Mouse (Mus musculus) forebrain, embryonic 15.5 days (tissue): Measurements from ENCODE around the gene Tbc1d20. TPM values are rescaled to one million over a fixed set of nuclear protein-coding genes. Genes with fewer than 3 reads are reported as not detected.
"Not testable (repeated sequence)": the region's sequence is repeated elsewhere in the genome, so short reads cannot be mapped to it uniquely, and the experiment has no call there.

Experiments used
- ATAC-seq: fragments of 200-750 bp; cut with Nextera tagmentation; replicated peaks from 2 replicates; pipeline ENCODE4 v1.8.0; 2017; ENCODE audit warnings: mild to moderate bottlenecking, moderate TSS enrichment, moderate library complexity
- H3K27ac ChIP-seq: fragments of 300-500 bp; sonication (generic); replicated peaks from 2 replicates; pipeline ENCODE4 v1.5.1; 2015; ENCODE audit warnings: mild to moderate bottlenecking, inconsistent platforms
- H3K27me3 ChIP-seq: fragments of 300-500 bp; sonication (generic); 2 replicates; pipeline ENCODE4 v1.6.1; 2015; ENCODE audit warnings: inconsistent platforms
- H3K36me3 ChIP-seq: fragments of 300-500 bp; sonication (generic); 2 replicates; pipeline ENCODE4 v1.6.1; 2015; ENCODE audit warnings: mild to moderate bottlenecking, inconsistent platforms
- H3K4me1 ChIP-seq: fragments of 300-500 bp; sonication (generic); 2 replicates; pipeline ENCODE4 v1.6.1; 2015; ENCODE audit warnings: inconsistent platforms
- H3K4me2 ChIP-seq: fragments of 300-500 bp; sonication (generic); replicated peaks from 2 replicates; pipeline ENCODE4 v1.6.1; 2015; ENCODE audit warnings: mild to moderate bottlenecking, inconsistent platforms
- H3K4me3 ChIP-seq: fragments of 300-500 bp; sonication (generic); 2 replicates; pipeline ENCODE4 v1.5.1; 2015; ENCODE audit warnings: mild to moderate bottlenecking, inconsistent platforms
- H3K9ac ChIP-seq: fragments of 300-500 bp; sonication (generic); replicated peaks from 2 replicates; pipeline ENCODE4 v1.6.1; 2015; ENCODE audit warnings: mild to moderate bottlenecking, inconsistent platforms
- H3K9me3 ChIP-seq: fragments of 300-500 bp; sonication (generic); 2 replicates; pipeline ENCODE4 v1.6.1; 2016; ENCODE audit warnings: inconsistent platforms
- WGBS: fragments of 180-500 bp; shearing (Covaris S2); methylation state at CpG from one replicate; pipeline ENCODE4 v1.1.7; 2015; ENCODE audit warnings: mixed read lengths; 5-methylcytosine and 5-hydroxymethylcytosine counted together
- polyA plus RNA-seq: library from polyadenylated mRNA; unstranded; fragments of >200 nt; fragmentation: Nextera tagmentation; extraction: Ambion mirVana; gene quantifications from 2 replicates; pipeline ENCODE4 v1.2.1, GENCODE M21; 2015

The Tbc1d20 gene
- polyA plus RNA-seq, 1 experiment from 2014 or later = 37.9 TPM

DNA sequence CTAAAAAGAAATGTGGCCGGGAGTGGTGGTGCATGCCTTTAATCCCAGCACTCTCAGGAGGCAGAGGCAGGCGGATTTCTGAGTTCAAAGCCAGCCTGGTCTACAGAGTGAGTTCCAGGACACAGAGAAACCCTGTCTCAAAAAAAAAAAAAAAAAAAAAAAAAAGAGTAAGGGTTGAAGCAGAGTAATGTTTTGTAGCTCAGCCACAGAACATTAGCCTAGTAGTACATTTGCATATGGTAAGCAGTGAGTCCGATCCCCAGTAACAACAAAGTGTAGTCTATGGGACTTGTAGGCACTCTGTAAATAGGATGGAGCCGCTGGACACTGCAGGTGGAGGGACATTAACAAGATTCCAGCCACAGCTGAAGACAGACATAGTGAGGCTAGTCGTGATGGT is 51.3 kb downstream of the Tbc1d20 start:
- peaks cover 15% of the 10 kb centered on the region for H3K4me1 ChIP-seq
- no peak overlapping the region for H3K4me3 ChIP-seq
- no peak overlapping the region for H3K4me2 ChIP-seq
- H3K27ac ChIP-seq = no peak overlapping the region
- H3K36me3 ChIP-seq = no peaks in the 10 kb centered on the region
- 67% methylated on average over 5 of the region's 5 CpGs for WGBS
- 0 out of 2 replicates have a peak, but pooled peaks cover 6% of the 10 kb centered on the region for H3K27me3 ChIP-seq
- no peaks in the 10 kb centered on the region for H3K9me3 ChIP-seq
- no peak for ATAC-seq
- no peak overlapping the region for H3K9ac ChIP-seq

DNA sequence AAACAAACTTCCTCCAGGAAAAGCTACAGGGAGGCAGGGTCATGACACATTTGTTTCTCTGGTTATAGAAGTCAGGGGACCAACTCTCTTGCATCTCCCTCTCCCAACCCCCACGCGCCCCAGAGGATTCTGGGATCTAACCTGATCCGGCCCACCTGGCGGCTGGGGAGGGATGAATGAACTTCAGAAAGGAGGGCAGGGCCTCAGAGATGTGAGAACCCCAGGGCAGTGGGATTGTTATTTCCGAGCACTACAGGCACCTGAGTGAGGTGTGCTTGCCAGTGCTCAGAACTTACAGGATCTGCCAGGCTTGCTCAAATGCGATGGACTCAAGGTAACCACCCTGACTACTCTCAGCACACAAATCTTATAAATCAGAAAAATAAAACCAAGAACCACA is 51.8 kb downstream of the Tbc1d20 start:
- Histone ChIP-seq H3K9ac (no peak overlapping the region), H3K27ac (no peak overlapping the region), H3K36me3 (no peaks in the 10 kb centered on the region), H3K4me3 (no peak overlapping the region), H3K4me2 (no peak overlapping the region), H3K9me3 (no peaks in the 10 kb centered on the region), H3K4me1 (peaks cover 15% of the 10 kb centered on the region), H3K27me3 (0 out of 2 replicates have a peak, but pooled peaks cover 6% of the 10 kb centered on the region)
- ATAC-seq = no peak
- 66% methylated on average over 6 of the region's 6 CpGs for WGBS

DNA sequence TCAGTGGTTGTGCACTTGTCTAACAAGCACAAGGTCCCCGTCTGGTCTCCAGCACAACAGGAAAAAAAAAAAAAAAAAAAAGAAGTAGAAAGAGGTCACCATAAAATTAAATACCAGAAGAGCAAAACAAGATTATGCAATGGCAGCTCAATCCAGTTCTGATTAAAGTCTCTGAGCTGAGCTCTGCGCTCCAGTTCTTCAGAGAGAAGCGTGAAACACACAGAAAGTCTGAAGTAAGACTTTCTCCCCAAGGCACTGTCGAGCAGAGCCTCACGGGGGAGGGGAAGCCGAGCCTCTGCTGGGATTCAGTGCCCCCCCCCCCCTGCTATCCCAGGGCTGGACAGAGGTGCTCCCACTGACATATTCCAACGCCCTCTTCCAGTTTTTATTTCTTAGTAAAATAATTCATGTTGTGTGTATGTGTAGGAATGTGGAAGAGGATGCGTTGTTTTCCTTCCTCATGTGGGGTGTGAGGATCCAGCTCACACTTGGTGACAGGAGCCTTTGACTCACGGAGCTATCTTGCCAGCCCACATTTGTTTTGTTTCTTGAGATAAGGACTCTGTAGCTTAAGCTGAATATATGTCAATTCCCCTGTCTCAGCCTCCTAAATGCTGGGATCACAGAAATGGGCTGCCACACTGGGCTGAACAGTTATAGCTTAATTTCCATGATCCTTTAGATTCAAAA is 53.3 kb downstream of the Tbc1d20 start:
- no peak overlapping the region for H3K27ac ChIP-seq
- no peak overlapping the region for H3K4me2 ChIP-seq
- no peak overlapping the region for H3K9ac ChIP-seq
- 49% methylated on average over 9 of the region's 9 CpGs for WGBS
- no peak for ATAC-seq
- peaks cover 15% of the 10 kb centered on the region for H3K4me1 ChIP-seq
- no peak overlapping the region for H3K4me3 ChIP-seq
- H3K36me3 ChIP-seq = no peaks in the 10 kb centered on the region
- no peaks in the 10 kb centered on the region for H3K9me3 ChIP-seq
- H3K27me3 ChIP-seq = 0 out of 2 replicates have a peak, but pooled peaks cover 6% of the 10 kb centered on the region

DNA sequence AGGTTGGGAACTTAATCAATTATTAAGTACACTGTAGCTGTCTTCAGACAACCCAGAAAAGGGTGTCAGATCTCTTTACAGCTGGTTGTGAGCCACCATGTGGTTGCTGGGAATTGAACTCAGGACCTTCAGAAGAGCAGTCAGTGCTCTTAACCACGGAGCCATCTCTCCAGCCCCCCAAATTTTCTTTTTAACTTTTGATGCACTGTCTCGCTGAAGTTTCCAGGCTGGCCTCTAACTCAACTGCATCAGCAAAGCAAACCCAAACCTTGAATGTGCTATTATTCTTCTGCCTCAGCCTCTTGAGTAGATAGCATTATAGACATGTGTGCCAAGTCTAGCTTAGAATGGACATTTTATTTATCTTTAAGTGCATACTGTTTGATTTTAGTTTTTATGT is 54.1 kb downstream of the Tbc1d20 start:
- H3K4me1 ChIP-seq = peaks cover 15% of the 10 kb centered on the region
- no peaks in the 10 kb centered on the region for H3K36me3 ChIP-seq
- 87% methylated on average over 2 of the region's 2 CpGs for WGBS
- H3K9me3 ChIP-seq = no peaks in the 10 kb centered on the region
- 0 out of 2 replicates have a peak, but pooled peaks cover 6% of the 10 kb centered on the region for H3K27me3 ChIP-seq
- no peak overlapping the region for H3K4me3 ChIP-seq
- no peak overlapping the region for H3K27ac ChIP-seq
- H3K4me2 ChIP-seq = no peak overlapping the region
- no peak for ATAC-seq
- no peak overlapping the region for H3K9ac ChIP-seq

DNA sequence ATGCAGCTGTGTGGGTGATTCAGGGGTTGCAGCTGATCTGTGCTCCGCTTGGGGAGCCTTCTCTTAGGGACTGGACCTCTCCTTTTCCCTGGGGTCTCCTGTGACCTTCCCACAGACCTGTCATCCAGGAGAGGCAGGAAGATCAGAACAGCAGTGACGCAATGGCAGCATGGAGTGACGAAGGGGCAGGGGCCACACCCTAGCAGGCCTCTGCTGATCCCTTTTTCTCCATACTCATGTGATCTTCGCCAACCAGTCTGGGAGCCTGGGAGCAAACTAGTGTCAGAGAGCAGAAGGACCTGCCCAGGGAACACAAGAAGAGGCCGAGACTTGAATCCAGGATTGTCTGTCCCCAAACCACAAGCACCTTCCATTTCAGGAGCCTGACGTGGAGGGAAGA is 55.6 kb downstream of the Tbc1d20 start:
- 74% methylated on average over 6 of the region's 6 CpGs for WGBS
- Histone ChIP-seq H3K27ac (no peak overlapping the region), H3K9ac (no peak overlapping the region), H3K36me3 (no peaks in the 10 kb centered on the region), H3K9me3 (no peaks in the 10 kb centered on the region), H3K27me3 (0 out of 2 replicates have a peak, but pooled peaks cover 6% of the 10 kb centered on the region), H3K4me3 (no peak overlapping the region), H3K4me1 (peaks cover 5% of the 10 kb centered on the region), H3K4me2 (no peak overlapping the region)
- ATAC-seq = no peak

DNA sequence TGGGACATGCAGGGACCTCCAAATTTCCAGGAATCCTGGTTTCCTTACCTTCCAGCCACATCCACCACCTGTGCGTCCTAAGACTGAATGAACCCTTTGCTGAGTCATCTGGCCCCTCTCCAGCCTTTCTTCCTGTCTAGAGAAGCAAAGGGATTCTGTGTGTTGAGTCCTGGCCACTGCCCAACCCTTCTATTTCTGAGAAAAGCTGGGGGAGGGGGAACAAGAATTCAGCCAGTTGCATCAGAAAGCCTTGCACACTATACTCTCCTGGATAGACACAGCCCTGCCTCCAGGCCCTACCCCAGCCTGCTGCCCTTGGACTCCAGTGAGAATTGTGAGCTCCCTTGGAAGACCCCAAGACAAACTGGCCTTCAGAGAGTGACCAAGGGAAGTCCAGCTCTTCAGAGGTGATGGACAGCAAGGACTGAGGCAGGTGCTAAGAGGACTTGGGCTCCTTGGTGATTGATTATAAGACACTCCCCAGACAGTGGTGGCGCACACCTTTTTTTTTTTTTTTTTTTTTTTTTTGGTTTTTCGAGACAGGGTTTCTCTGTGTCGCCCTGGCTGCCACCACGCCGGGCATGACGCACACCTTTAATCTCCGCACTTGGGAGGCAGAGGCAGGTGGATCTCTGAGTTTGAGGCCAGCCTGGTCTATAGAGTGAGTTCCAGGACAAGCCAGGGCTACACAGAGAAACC is 56.4 kb downstream of the Tbc1d20 start:
- H3K36me3 ChIP-seq = no peaks in the 10 kb centered on the region
- no peak for ATAC-seq
- H3K4me2 ChIP-seq = no peak overlapping the region
- no peak overlapping the region for H3K27ac ChIP-seq
- 83% methylated on average over 8 of the region's 8 CpGs for WGBS
- no peaks in the 10 kb centered on the region for H3K4me1 ChIP-seq
- H3K9ac ChIP-seq = no peak overlapping the region
- H3K27me3 ChIP-seq = 0 out of 2 replicates have a peak, but pooled peaks cover 6% of the 10 kb centered on the region
- no peaks in the 10 kb centered on the region for H3K9me3 ChIP-seq
- no peak overlapping the region for H3K4me3 ChIP-seq

DNA sequence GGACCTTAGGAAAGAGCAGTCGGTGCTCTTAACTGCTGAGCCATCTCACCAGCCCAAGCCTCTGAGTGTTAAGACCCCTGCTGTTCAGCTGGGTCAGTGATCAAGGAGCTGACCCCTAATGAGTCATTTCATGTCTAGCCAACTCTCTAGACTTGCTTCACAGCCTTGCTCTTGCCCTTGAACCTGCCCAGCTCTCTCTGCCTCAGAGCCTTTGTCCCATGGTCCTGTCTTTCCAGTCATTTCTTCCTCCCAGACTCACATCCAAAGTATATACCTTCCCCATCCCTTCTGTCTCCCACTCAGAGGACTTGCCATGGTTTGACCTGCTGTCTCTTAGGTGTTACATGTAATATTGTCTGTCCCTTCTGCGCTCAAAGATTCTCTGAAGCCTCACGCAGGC is 63.6 kb downstream of the Tbc1d20 start:
- no peak for ATAC-seq
- H3K27me3 ChIP-seq = no peaks in the 10 kb centered on the region
- no peaks in the 10 kb centered on the region for H3K9me3 ChIP-seq
- H3K36me3 ChIP-seq = no peaks in the 10 kb centered on the region
- WGBS = 88% methylated on average over 3 of the region's 3 CpGs
- no peak overlapping the region for H3K4me3 ChIP-seq
- no peak overlapping the region for H3K9ac ChIP-seq
- no peak overlapping the region for H3K27ac ChIP-seq
- H3K4me2 ChIP-seq = no peak overlapping the region
- H3K4me1 ChIP-seq = no peaks in the 10 kb centered on the region

DNA sequence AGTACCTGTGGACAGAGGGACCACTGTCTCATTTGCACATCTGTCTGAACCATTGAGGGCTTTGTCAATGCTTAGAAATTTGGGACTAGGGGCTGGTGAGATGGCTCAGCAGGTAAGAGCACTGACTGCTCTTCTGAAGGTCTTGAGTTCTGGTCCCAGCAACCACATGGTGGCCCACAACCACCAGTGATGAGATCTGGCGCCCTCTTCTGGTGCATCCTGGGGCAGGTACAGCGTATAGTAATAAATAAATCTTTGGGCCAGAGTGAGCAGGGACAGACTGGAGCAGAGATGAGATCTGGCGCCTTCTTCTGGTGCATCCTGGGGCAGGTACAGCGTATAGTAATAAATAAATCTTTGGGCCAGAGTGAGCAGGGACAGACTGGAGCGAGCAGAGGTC is 65.3 kb downstream of the Tbc1d20 start:
- H3K4me1 ChIP-seq, H3K4me2 ChIP-seq, H3K9me3 ChIP-seq, H3K27ac ChIP-seq, H3K4me3 ChIP-seq, H3K36me3 ChIP-seq, H3K27me3 ChIP-seq, ATAC-seq, H3K9ac ChIP-seq: not testable (repeated sequence)
- 81% methylated on average over 5 of the region's 5 CpGs for WGBS

DNA sequence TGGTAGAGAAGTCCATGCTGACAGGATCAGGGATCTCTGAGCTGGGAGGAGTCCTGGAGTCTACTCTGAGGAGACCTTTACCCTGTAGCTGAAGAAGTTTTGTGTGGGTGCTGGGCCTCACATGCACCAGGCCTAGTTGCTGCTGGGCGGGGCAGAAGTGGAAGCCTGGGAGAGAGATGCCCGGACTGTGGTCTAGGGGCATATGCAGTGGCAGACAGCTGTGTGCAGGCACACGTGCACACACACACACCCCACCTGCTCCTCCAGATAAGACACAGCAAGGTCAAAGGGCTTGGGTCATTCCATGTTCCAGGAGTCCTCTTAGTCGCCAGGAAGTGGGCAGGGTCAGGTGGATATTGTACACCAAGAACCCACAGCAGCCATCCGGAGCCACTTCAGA is 66.0 kb downstream of the Tbc1d20 start:
- Histone ChIP-seq H3K9ac (no peak overlapping the region), H3K27me3 (no peaks in the 10 kb centered on the region), H3K4me2 (no peak overlapping the region), H3K9me3 (no peaks in the 10 kb centered on the region), H3K4me3 (no peak overlapping the region), H3K27ac (no peak overlapping the region), H3K4me1 (peaks cover 7% of the 10 kb centered on the region; the same call in 1 of the 2 replicates), H3K36me3 (no peaks in the 10 kb centered on the region)
- 75% methylated on average over 5 of the region's 5 CpGs for WGBS
- ATAC-seq = no peak

DNA sequence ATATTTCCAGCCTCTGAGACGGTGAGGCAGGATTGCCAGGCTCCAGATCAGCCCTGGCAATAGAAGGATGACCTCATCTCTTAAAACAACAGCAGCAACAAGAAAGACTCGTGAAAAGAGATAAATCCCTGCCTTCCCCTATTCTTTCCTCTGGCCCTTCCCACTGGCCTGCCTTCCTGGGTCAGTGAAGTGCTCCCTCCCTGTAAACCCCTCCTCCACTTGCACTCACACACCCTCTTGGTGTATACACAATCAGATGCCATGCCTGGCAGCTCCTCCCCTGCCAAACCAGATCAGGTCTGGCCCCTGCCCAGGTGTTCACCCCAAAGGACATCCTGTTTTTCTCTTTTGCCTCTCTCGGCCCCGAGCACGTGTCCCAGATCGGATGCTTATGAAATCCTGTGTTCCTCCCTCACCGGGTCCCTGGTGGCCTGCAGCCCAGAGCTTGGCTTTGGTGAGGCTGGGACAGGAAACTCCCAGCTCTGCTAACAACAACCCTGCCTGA is 66.7 kb downstream of the Tbc1d20 start:
- Histone ChIP-seq H3K4me2 (no peak overlapping the region), H3K4me3 (no peak overlapping the region), H3K4me1 (peaks cover 7% of the 10 kb centered on the region; the same call in 1 of the 2 replicates), H3K36me3 (no peaks in the 10 kb centered on the region), H3K27ac (no peak overlapping the region), H3K9me3 (no peaks in the 10 kb centered on the region), H3K9ac (no peak overlapping the region), H3K27me3 (no peaks in the 10 kb centered on the region)
- ATAC-seq = no peak
- 56% methylated on average over 7 of the region's 7 CpGs for WGBS

DNA sequence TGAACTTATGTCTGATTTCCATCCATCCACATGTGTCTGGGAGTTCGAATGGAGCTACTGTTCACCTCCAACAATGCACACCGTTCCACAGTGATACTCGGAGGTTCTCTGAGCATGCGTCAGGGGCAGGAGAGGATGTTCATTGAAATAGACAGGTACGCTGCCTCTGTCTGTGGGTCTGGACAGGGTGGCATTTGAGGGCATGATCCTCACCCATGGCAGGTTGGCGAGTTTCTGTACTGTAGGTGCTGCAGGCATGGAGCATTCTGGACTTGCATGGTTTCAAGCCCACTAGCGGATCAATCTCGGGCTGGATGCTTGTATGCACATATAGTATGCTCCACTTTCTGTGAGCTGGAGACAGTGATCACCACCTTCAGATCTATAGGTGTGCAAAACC is 67.6 kb downstream of the Tbc1d20 start:
- no peaks in the 10 kb centered on the region for H3K36me3 ChIP-seq
- H3K4me2 ChIP-seq = no peak overlapping the region
- no peaks in the 10 kb centered on the region for H3K9me3 ChIP-seq
- H3K27me3 ChIP-seq = no peaks in the 10 kb centered on the region
- H3K4me3 ChIP-seq = no peak overlapping the region
- no peak overlapping the region for H3K27ac ChIP-seq
- no peak overlapping the region for H3K9ac ChIP-seq
- ATAC-seq = no peak
- 85% methylated on average over 8 of the region's 8 CpGs for WGBS
- H3K4me1 ChIP-seq = peaks cover 7% of the 10 kb centered on the region; the same call in 1 of the 2 replicates
